Mouse (Mus musculus) c-Kit-positive CD71-negative TER-119-negative erythroid progenitor cells, embryonic 14.5 days (primary cell): ENCODE measurements at regions not wholly inside any gene's neighbourhood (a gene's known extent, or its start where the extent isn't known, plus 50 kb on each side); places are given as distances from the start of the nearest gene placed in this dataset.
"Not testable (repeated sequence)": the region's sequence is repeated elsewhere in the genome, so short reads cannot be mapped to it uniquely, and the experiment has no call there.

ENCODE experiments used
- DNase-seq: peaks from one replicate; pipeline ENCODE4 v3.0.0-alpha.2; 2013; ENCODE audit warnings: low read depth

- DNase-seq: no peak
Measured at GRCm38 (mm10) chr15:41920270-41920669, 1786.1 kb downstream of the 9330182O14Rik start.

GRCm38 (mm10) chr15:41936697-41937096 is 1802.5 kb downstream of the 9330182O14Rik start:
- DNase-seq: no peak

- no peak for DNase-seq
Measured at GRCm38 (mm10) chr15:41945226-41945625, 1811.1 kb downstream of the 9330182O14Rik start.

GRCm38 (mm10) chr15:41947888-41948287 is 1813.7 kb downstream of the 9330182O14Rik start:
- DNase-seq: no peak

DNA sequence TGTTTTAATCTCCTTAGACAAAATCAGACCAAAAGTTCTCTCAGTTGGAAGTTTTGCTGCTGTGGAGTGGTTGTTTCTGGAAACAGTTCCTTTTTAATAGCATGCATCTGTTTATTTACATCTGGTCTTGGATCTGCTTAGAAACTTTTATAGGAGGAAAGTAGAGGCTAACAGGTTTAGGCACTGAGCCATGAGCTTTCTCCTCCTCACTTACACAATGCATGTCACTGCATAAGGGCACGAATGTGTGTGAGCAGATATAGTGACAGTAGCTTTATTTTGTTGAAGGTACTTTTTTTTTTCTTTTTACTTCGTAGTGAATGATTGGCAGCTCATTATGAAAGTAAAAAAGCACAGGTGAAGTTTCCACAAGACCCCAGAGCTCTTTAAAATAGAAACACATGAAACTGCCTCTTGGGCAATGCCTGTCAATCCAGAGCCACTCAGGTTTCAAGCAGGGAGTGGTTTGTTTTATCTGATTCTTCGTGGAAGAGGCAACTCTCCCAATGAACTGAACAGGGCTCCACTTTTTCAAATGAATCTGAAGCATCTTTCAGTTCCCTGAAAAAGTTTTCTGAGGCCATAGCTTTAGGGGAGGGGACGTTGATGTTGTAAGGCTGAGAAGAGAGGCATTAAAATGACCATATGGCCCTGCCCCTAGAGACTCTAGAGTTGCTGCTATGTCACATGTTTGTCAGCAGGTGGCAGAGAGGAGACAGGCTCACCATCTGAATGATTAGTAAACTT is 1814.4 kb downstream of the 9330182O14Rik start:
- no peak for DNase-seq

- DNase-seq: no peak
Measured at GRCm38 (mm10) chr15:41949094-41949461, 1814.9 kb downstream of the 9330182O14Rik start.

GRCm38 (mm10) chr15:41951276-41951675 is 1817.1 kb downstream of the 9330182O14Rik start:
- peak; percentile 7 for DNase-seq

GRCm38 (mm10) chr15:41960597-41960996 is 1826.4 kb downstream of the 9330182O14Rik start:
- no peak for DNase-seq

DNA sequence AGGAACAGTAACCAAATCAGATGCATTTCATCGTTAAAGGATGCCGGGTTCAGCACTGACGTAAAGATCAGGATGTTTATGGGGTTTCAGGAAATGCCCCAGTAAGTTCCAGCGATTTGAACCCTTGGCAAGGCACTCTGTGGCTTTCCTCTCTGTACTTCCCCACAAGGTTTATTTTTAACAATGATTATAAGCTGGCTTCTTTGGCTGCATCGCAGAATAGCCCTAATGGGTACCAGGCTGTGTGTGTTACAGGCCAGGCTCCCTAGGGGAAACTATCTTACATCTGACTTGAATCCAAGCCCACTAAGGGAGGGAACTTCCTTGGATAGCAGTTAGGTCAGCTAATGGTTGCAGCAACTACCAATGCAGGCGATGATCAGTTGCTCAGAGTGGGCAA is 1836.7 kb downstream of the 9330182O14Rik start:
- DNase-seq: no peak

DNA sequence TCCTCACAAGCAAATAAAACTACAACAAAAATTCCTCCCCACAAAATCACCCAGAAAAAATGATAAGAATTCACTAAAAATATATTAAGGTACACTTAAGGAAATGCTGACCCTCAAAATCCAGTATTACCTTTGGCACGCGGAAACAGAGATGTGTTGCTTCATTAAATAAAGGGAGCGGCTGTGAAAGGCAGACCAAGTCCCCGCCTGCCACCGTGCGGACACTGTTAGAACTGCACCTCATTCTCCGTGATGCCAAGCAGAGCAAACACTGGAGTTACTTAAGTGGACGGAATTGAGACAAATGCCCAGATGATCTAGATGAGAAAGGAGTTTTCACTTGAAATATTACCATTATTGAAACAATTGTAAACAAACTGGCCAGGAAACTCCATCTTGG is 1839.1 kb downstream of the 9330182O14Rik start:
- DNase-seq: peak; percentile 48

DNA sequence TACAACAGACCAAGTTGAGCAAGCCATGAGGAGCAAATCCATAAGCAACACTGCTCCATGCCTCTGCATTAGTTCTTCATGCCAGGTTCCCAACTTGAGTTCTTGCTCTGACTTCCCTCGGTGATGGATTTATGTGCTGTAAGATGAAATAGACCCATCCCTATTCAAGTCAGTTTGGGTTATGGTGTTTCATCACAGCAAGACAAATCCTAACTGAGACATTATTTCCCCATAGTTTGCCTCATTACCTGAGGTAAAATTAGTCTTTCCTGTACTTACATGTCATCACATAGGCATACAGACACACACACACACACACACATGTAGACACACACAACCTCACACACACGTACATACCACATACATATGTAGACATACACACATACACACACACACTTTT is 1843.0 kb downstream of the 9330182O14Rik start:
- DNase-seq: no peak

DNA sequence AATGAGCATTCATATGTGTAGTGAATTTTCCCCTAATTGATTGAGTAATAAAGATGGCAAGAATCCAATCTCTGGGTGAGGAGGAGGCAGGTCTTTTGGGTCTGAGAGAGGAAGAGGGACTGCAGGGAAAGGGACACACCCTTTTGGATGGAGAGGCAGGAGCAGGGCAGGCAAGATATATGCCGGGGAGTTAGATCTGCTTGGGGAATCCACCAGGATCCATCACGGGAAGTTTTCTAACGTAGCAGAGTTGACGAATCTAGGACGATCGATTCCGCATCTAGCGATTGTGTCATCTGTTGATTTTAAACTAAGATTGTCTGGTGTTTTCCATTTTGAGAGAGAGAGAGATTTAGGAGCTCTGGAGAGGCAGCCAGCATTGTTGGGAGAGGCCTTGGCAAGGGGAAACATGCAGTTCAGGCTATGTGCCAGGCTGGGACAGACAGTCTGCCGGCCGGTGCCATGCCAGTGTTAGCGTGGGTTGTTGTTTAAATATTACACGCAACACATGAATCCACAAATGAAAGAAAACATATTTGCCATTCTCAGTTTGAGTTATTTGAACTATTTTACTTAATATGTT is 1843.6 kb downstream of the 9330182O14Rik start:
- DNase-seq: no peak

- no peak for DNase-seq
Measured at GRCm38 (mm10) chr15:41983261-41983660, 1849.1 kb downstream of the 9330182O14Rik start.

DNA sequence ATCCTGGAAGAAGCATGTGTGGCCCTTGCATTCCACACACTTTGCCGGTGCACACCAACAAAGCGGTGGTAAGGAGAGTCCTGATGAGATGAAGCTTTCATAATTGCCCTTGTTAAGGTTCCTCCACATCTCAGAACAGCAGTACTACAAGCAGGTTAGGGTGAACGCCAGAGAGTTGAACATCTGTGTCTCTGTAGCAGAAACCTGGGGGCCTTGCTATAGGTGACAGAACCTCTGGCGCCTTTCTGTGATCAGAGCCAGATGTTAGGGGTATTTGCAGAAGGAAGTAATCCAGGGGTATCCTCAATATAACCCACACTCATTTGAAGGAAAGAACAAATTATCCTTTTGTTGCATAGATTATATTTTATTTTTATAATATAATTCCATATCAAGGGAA is 1850.1 kb downstream of the 9330182O14Rik start:
- DNase-seq: no peak

DNA sequence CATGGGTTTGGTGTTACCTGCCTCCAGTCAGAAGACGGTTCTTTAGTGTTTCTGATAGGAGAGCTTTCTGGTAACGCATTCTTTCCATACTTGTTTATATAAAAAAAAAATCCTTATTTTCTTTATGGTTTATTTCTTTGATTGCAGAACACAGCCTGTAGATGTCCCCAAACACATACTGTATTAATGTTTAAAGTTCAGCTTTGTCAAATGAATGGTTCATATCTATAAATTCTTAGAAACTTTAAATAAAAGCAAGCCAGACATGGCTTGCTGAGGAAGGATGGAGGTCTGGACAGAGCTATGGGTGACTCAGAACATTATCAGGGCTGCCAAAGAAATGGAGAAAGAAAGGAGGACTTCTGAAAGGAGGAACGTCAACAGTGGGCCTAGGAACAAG is 1852.1 kb downstream of the 9330182O14Rik start:
- DNase-seq: no peak

DNA sequence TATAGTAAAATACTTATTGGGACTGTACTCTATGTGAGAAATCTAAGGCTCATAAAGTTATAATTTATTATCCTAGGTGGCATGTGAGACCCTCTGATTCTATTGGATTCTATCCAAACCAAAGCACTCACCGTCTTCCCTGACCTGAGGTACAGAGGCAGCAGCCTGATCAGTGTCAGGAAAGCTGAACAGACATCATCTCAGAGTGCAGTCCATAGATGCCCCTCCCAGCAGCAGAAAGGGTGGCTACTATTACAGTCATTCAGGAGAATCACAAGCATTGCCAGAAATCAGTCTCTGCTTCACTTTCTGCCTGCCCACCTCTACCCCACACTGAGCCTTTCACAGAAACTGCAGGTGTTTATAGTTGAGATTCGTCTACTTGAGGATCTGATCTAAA is 1854.9 kb downstream of the 9330182O14Rik start:
- DNase-seq: no peak

DNA sequence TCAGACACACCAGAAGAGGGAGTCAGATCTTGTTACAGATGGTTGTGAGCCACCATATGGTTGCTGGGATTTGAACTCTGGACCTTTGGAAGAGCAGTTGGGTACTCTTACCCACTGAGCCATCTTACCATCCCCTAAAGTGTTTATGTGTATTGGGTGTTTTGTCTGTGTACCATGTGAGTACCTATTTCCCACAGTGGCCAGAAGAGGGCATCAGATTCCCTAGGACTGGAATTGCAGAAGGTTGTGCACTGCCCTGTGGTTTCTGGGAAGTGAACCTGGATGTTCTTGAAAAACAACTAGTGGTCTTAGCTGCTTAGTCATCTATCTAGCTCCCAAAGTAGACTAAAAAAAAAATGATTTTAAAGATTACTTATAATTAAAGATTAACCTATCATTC is 1857.7 kb downstream of the 9330182O14Rik start:
- no peak for DNase-seq

DNA sequence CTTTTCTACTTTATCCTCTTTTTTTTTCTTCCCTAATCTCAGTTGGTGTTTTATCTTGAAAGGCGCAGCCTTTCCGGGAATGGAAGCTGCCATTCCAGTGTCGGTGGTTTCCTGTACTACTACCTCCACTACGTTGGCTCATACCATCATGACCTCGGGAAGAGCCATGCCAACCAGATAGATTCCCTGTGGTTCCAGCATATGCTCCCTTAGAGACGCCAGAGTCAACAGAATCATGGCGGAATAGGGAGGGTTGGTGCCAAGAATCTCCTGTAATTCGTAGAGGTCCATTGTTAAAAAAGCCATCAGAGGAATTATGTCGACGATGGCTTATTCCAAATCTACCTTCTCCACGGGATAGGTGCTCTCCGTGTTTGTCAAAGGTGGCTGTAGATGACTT is 1898.1 kb downstream of the 9330182O14Rik start:
- DNase-seq: not testable (repeated sequence)

- no peak for DNase-seq
Measured at GRCm38 (mm10) chr15:42047088-42047976, 1913.2 kb downstream of the 9330182O14Rik start.

DNA sequence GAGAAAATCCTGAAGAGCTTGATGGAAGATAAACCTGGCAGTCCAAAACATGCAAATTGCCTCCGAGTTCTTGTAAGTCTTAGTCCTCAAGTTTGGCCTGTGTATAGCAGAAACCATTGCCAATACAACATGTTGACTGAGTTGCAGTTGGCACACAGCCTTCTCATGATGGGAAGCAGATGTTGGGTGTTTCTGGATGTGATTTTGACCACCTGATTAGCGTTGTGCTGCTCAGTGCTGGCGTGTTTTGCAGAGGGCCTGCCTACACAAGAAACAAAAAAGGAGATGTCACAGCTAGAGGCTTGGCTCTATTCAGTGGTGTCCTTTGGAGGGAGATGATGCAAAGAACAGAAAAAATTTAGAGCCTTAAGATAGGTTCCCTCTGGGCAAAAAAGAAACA is 1922.6 kb downstream of the 9330182O14Rik start:
- DNase-seq: no peak

- no peak for DNase-seq
Measured at GRCm38 (mm10) chr15:42068207-42068831, 1934.2 kb downstream of the 9330182O14Rik start.

GRCm38 (mm10) chr15:42069072-42069471 is 1934.9 kb downstream of the 9330182O14Rik start:
- DNase-seq: no peak
